Mouse (Mus musculus): ENCODE measurements around the gene Trim72.

- TF ChIP-seq EP300 (IDR thresholded peaks at IDR 0.05; ENCODE audit: low read depth) (no peak), CTCF (IDR thresholded peaks at IDR 0.05; ENCODE audit: low read depth) (no peak)
Measured at GRCm38 (mm10) chr7:128033616-128034015, 29.9 kb downstream of the Trim72 start.
